Mouse (Mus musculus): ENCODE data around the gene Xdh.
"Not testable (repeated sequence)": the region's sequence is repeated elsewhere in the genome, so short reads cannot be mapped to it uniquely, and the experiment has no call there.

Gene Xdh

GRCm38 (mm10) chr17:73882194-73882593, 67.8 kb downstream of the Xdh start:
- peak; percentile 80 to 82 for DNase-seq (ENCODE audit: low spot score in 2 of 2)

GRCm38 (mm10) chr17:73881295-73881694, 68.7 kb downstream of the Xdh start:
- no peak for DNase-seq (ENCODE audit: low spot score in 2 of 2)

- no peak for DNase-seq (ENCODE audit: low spot score in 2 of 2)
Measured at GRCm38 (mm10) chr17:73880286-73880685, 69.7 kb downstream of the Xdh start.

GRCm38 (mm10) chr17:73879262-73879916, 70.6 kb downstream of the Xdh start:
- DNase-seq (ENCODE audit: low spot score in 2 of 2) = no peak

GRCm38 (mm10) chr17:73875674-73876073, 74.3 kb downstream of the Xdh start:
- DNase-seq (ENCODE audit: low spot score in 2 of 2) = no peak

GRCm38 (mm10) chr17:73875268-73875667, 74.7 kb downstream of the Xdh start:
- DNase-seq (ENCODE audit: low spot score in 2 of 2) = no peak

GRCm38 (mm10) chr17:73870956-73871605, 78.9 kb downstream of the Xdh start:
- DNase-seq (ENCODE audit: low spot score in 2 of 2) = no peak

- DNase-seq (ENCODE audit: low spot score in 2 of 2) = no peak
Measured at GRCm38 (mm10) chr17:73869008-73869685, 80.8 kb downstream of the Xdh start.

GRCm38 (mm10) chr17:73853717-73854116, 96.3 kb downstream of the Xdh start:
- peak in 1 of 2 experiments; percentile 6 for DNase-seq (ENCODE audit: low spot score in 2 of 2)

- DNase-seq (ENCODE audit: low spot score in 2 of 2) = no peak
Measured at GRCm38 (mm10) chr17:73853041-73853440, 97.0 kb downstream of the Xdh start.

GRCm38 (mm10) chr17:73847399-73847798, 102.6 kb downstream of the Xdh start:
- DNase-seq (ENCODE audit: low spot score in 2 of 2) = no peak

GRCm38 (mm10) chr17:73845632-73846031, 104.4 kb downstream of the Xdh start:
- no peak for DNase-seq (ENCODE audit: low spot score in 2 of 2)

- no peak for DNase-seq (ENCODE audit: low spot score in 2 of 2)
Measured at GRCm38 (mm10) chr17:73842963-73843362, 107.0 kb downstream of the Xdh start.

GRCm38 (mm10) chr17:73839876-73840275, 110.1 kb downstream of the Xdh start:
- DNase-seq (ENCODE audit: low spot score in 2 of 2) = not testable (repeated sequence)

- no peak for DNase-seq (ENCODE audit: low spot score in 2 of 2)
Measured at GRCm38 (mm10) chr17:73839086-73839835, 110.7 kb downstream of the Xdh start.

- no peak for DNase-seq (ENCODE audit: low spot score in 2 of 2)
Measured at GRCm38 (mm10) chr17:73837244-73837643, 112.8 kb downstream of the Xdh start.

- DNase-seq (ENCODE audit: low spot score in 2 of 2) = no peak
Measured at GRCm38 (mm10) chr17:73836601-73837000, 113.4 kb downstream of the Xdh start.
